Mouse (Mus musculus): Measurements from ENCODE around the gene Dbx2. TPM values are rescaled to one million over a fixed set of nuclear protein-coding genes. Genes with fewer than 3 reads are reported as not detected.
A peak's percentile ranks its signal among the peaks of the same experiment; 100 is the strongest.

The Dbx2 gene
- 0.25 and 0.67 TPM in 2 replicates for polyA plus RNA-seq (2016; fragmentation: Nextera tagmentation; extraction: Ambion mirVana)

DNA sequence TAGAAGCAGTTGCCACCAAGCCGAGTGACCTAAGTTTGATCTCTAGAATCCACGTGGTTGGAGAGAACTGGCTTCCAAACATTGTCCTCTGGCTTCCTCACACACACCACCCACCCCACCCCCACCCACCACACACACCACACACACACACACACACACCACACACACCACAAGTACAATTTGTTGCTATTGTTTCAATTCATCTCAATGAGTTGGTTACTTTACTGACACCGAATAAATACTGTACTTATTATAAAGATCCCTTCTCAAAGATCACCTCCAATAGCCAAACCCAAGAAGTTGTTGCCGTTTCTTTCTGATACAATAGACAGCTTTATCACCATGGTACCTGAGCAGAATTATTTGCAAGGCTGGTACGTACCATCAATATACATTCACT is at the start of gene Dbx2:
Gene Dbx2 (minus strand): TSS at position 101 of the 400 bp plus-strand sequence.
- Histone ChIP-seq H3K4me3 (peak within 1 kb of the TSS; percentile 57), H3K9me3 (no peaks in the 10 kb centered on the region), H3K27me3 (ENCODE audit: poor library complexity, severe bottlenecking) (peaks cover 66% of the 10 kb centered on the region), H3K4me1 (peaks cover 40% of the 10 kb centered on the region), H3K27ac (no peak within 1 kb of the TSS), H3K36me3 (replicated peaks) (no peaks in the 10 kb centered on the region)
- DNase-seq (ENCODE audit: extremely low spot score, low spot score) = no peak
- WGBS = 84% methylated on average over 5 of the region's 5 CpGs

DNA sequence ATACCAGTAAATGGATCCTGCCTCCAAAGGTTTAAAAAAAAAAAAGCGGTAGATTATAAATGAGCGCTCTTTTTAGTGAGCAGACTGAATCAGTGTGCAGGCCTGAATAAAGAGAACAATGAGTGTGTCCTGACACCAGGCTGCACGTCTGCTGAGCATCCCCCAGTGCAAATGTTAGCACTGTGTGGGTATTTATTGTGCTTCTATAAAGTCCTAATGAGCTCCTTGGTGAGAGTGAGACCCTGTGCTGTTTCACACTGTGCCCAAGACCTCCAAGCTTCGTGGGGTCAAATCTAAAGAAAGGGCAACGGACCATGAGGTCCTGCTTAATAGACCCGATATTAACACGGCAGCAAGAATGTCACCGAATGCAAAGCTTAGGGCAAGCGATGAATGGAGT is 46.4 kb upstream of the Dbx2 start:
- H3K4me3 ChIP-seq = no peak overlapping the region
- H3K36me3 ChIP-seq (replicated peaks) = no peaks in the 10 kb centered on the region
- H3K9me3 ChIP-seq = no peaks in the 10 kb centered on the region
- peaks cover 41% of the 10 kb centered on the region for H3K4me1 ChIP-seq
- DNase-seq (ENCODE audit: extremely low spot score, low spot score) = peak; percentile 38
- 0 out of 2 replicates have a peak overlapping the region, but pooled peaks have one; percentile 48 for H3K27ac ChIP-seq
- WGBS = 26% methylated on average over 9 of the region's 9 CpGs
- peaks cover 87% of the 10 kb centered on the region for H3K27me3 ChIP-seq (ENCODE audit: poor library complexity, severe bottlenecking)

DNA sequence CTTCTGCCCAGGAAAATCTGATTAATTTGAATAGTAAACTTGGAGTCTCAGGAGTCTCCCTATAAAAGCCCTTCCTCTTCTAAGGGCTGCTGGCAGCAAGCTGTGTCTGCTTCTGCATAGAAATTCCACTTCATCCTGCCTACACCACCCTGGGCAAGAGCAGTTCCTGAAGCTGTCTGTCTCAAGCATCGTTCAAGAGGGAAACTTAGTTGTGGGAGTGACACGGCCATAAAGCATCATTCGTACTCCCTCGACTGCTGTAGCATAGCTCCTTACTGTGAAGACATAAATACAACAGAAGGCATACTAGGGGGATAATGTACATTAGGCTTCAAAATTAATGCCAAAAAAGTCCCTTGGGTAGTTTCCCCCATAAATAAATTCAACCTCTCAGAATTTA is 45.8 kb upstream of the Dbx2 start:
- H3K4me1 ChIP-seq = peaks cover 41% of the 10 kb centered on the region
- H3K27me3 ChIP-seq (ENCODE audit: poor library complexity, severe bottlenecking) = peaks cover 90% of the 10 kb centered on the region
- 20% methylated on average over 4 of the region's 4 CpGs for WGBS
- no peak overlapping the region; the same call in 1 of the 2 replicates for H3K4me3 ChIP-seq
- H3K27ac ChIP-seq = peak overlapping the region; percentile 48
- no peak for DNase-seq (ENCODE audit: extremely low spot score, low spot score)
- H3K36me3 ChIP-seq (replicated peaks) = no peaks in the 10 kb centered on the region
- H3K9me3 ChIP-seq = no peaks in the 10 kb centered on the region

DNA sequence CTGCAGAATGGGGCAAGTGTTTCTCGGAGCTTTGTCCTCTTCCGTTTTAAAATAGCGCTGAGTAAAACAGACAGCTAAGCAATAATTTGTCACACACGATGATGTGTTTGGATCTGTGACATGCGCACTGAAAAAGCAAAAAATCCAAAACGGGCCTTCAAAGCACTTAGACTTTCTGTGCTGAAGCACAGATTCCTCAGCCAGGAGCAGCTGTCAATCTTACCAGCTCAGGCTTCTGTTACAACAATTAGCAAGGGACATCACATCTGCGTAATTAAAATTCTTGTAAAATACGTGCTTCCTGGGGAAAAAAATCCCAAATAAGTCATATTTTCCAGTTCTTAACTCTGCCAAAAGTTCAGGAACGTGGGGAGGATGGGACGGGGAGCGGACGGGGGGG is 43.6 kb upstream of the Dbx2 start:
- 88% methylated on average over 12 of the region's 12 CpGs for WGBS
- no peak overlapping the region for H3K4me3 ChIP-seq
- no peak overlapping the region for H3K27ac ChIP-seq
- H3K27me3 ChIP-seq (ENCODE audit: poor library complexity, severe bottlenecking) = peaks cover 90% of the 10 kb centered on the region
- DNase-seq (ENCODE audit: extremely low spot score, low spot score) = no peak
- H3K4me1 ChIP-seq = peaks cover 41% of the 10 kb centered on the region
- H3K9me3 ChIP-seq = no peaks in the 10 kb centered on the region
- no peaks in the 10 kb centered on the region for H3K36me3 ChIP-seq (replicated peaks)

DNA sequence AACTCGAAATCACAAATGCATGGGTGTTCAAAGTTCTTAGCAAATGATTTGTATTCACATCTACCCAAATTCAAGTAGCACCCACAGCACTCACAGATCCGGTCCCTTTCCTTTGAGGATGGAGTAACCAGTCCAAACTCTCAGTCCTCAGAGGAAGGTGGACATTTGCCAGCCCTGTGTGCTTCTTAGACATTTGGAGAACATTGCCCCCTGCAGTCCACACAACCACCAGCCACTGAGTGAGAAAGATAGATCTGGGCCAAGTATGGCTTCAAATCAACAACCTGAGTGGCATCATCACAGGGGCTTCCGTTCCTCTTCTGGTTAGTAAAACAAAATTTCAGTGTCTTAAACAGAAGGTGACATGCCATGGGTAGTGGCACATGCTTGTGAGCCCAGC is 38.0 kb upstream of the Dbx2 start:
- H3K9me3 ChIP-seq = peaks cover 9% of the 10 kb centered on the region
- peaks cover 69% of the 10 kb centered on the region for H3K27me3 ChIP-seq (ENCODE audit: poor library complexity, severe bottlenecking)
- no peak overlapping the region for H3K27ac ChIP-seq
- no peaks in the 10 kb centered on the region for H3K36me3 ChIP-seq (replicated peaks)
- DNase-seq (ENCODE audit: extremely low spot score, low spot score) = no peak
- H3K4me3 ChIP-seq = no peak overlapping the region
- WGBS = 89% methylated on average over 3 of the region's 3 CpGs
- H3K4me1 ChIP-seq = peaks cover 16% of the 10 kb centered on the region

DNA sequence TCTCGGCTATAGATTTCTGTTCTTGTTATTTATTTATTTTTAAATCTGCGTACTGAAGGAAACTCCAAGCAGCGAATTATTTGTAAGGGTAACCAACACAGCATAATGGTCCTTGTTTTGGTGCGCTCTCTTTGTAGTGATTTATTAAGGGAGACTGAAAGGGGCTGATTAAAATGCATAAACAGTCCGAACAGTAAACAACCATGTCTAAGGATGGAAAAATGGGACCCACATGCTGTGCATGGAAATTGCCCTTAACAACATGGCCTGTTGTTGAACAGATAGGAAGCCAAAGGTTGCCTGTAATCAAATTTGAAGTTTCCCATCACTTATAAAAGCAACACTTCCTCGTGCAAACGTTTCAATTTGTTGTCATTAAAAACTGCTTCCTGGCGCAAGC is 35.8 kb upstream of the Dbx2 start:
- DNase-seq (ENCODE audit: extremely low spot score, low spot score) = no peak
- no peak overlapping the region for H3K4me3 ChIP-seq
- H3K36me3 ChIP-seq (replicated peaks) = no peaks in the 10 kb centered on the region
- H3K4me1 ChIP-seq = peaks cover 16% of the 10 kb centered on the region
- H3K9me3 ChIP-seq = peaks cover 9% of the 10 kb centered on the region
- peaks cover 50% of the 10 kb centered on the region for H3K27me3 ChIP-seq (ENCODE audit: poor library complexity, severe bottlenecking)
- 44% methylated on average over 8 of the region's 8 CpGs for WGBS
- H3K27ac ChIP-seq = no peak overlapping the region

DNA sequence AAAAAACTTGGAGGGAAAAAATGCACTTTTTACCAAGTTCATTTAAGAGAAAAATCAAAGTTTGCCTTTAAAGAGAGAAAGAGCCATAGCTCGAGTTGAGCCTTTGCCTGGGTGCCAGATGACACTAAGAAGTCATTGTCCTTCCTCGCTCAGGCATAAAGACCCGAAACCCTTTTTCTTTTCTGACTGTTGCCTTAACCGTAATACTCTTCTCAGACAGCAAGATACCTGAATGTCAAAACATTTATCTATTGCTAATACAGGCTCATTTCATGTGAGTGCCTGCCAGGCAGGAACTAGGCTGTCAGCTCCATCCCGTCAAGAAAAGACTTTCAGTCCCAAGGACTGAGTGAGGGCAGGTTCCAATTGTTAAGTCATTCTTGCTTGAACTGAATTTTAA is 35.4 kb upstream of the Dbx2 start:
- H3K4me1 ChIP-seq = peaks cover 16% of the 10 kb centered on the region
- no peak for DNase-seq (ENCODE audit: extremely low spot score, low spot score)
- H3K9me3 ChIP-seq = peaks cover 9% of the 10 kb centered on the region
- peaks cover 49% of the 10 kb centered on the region for H3K27me3 ChIP-seq (ENCODE audit: poor library complexity, severe bottlenecking)
- no peak overlapping the region for H3K4me3 ChIP-seq
- H3K36me3 ChIP-seq (replicated peaks) = no peaks in the 10 kb centered on the region
- no peak overlapping the region for H3K27ac ChIP-seq
- WGBS = 13% methylated on average over 5 of the region's 5 CpGs

DNA sequence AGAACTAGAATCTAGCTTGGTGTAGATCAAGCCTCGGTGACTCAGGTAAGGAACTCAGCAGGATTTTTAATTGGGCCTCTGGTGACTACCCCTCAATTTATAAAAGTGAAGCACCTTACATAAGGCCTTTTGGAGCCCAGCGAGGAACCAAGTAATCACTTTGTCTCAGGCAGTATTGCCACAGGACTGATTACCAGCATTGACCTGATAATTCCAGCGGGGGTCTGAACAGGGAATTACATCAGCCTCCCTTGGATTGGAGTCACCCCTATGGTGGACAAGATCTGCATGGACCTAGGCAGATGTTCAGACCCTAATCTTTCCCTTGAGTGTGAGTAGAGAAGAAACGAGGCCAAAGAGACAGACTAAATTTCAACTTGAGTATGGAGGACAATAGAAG is 26.9 kb upstream of the Dbx2 start:
- DNase-seq (ENCODE audit: extremely low spot score, low spot score) = no peak
- H3K9me3 ChIP-seq = no peaks in the 10 kb centered on the region
- peaks cover 4% of the 10 kb centered on the region; the same call in 1 of the 2 replicates for H3K27me3 ChIP-seq (ENCODE audit: poor library complexity, severe bottlenecking)
- no peaks in the 10 kb centered on the region for H3K36me3 ChIP-seq (replicated peaks)
- no peaks in the 10 kb centered on the region for H3K4me1 ChIP-seq
- no peak overlapping the region for H3K27ac ChIP-seq
- no peak overlapping the region for H3K4me3 ChIP-seq
- 90% methylated on average over 4 of the region's 4 CpGs for WGBS

DNA sequence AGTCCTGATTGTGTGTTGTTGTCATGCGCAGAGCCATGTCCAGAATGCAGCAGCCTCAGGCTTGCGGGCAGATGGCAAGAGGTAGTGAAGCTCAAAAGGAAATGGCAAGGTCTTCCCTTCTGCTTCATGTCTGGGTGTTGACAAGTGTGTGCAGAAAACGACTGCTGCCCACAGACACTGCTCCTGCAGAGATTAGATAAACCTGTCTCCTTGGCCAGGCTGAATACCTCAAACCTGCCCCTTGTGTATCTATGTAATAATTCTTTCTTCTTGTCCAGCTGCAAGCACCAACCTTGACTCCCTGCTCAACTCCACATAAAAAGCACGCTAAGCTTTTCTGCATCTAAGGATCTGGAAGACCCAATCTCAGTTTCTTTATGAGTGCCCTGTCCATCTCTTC is 19.9 kb upstream of the Dbx2 start:
- 89% methylated on average over 4 of the region's 4 CpGs for WGBS
- Histone ChIP-seq H3K9me3 (peaks cover 8% of the 10 kb centered on the region; the same call in 1 of the 2 replicates), H3K36me3 (replicated peaks) (no peaks in the 10 kb centered on the region), H3K27me3 (ENCODE audit: poor library complexity, severe bottlenecking) (no peaks in the 10 kb centered on the region), H3K4me3 (no peak overlapping the region), H3K27ac (no peak overlapping the region), H3K4me1 (no peaks in the 10 kb centered on the region)
- no peak for DNase-seq (ENCODE audit: extremely low spot score, low spot score)

DNA sequence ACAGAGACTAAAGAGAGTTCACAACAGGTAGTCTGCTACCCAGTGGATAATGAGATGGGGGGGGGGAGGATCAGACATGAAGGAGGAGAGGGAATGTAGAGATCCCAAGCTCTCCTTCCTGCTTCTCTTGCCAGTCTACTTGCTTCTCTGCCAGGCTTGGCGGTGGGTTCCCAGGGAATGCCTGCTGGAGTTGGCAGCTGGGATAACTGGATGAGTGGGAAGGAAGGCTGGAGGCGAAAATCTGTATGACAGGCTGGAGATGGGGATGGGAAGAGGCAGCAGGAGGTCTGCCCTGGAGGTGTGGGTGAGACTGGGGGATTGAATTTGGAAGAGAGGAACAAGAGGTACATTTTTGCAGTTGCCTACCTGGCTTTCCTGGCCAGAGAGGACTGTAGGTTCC is 19.4 kb upstream of the Dbx2 start:
- no peak overlapping the region for H3K27ac ChIP-seq
- no peak overlapping the region for H3K4me3 ChIP-seq
- H3K9me3 ChIP-seq = peaks cover 8% of the 10 kb centered on the region; the same call in 1 of the 2 replicates
- H3K27me3 ChIP-seq (ENCODE audit: poor library complexity, severe bottlenecking) = no peaks in the 10 kb centered on the region
- H3K4me1 ChIP-seq = no peaks in the 10 kb centered on the region
- no peaks in the 10 kb centered on the region for H3K36me3 ChIP-seq (replicated peaks)
- DNase-seq (ENCODE audit: extremely low spot score, low spot score) = no peak
- 88% methylated on average over 2 of the region's 2 CpGs for WGBS

DNA sequence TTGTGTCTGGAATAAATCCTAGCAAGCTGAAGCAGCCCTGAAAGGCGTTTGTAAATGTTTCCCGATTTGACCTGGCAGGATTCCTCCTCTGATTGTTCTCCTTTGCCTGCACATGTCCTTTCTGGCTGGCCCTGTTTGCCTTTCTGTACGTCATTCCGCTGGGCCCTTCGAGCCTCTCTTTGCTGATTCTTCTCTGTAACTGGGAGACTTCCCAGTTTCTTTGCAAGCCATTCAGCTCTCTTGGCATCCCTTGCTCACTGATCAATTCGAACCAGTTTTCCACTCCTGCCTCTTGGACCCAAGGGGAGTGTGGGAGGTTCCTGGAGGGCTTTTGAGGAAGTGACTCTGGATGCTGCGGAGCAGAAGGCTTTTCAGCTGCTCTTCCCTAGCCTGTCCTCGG is 11.4 kb upstream of the Dbx2 start:
- 31% methylated on average over 8 of the region's 8 CpGs for WGBS
- H3K36me3 ChIP-seq (replicated peaks) = no peaks in the 10 kb centered on the region
- H3K9me3 ChIP-seq = no peaks in the 10 kb centered on the region
- no peak overlapping the region for H3K4me3 ChIP-seq
- H3K27ac ChIP-seq = no peak overlapping the region
- peaks cover 2% of the 10 kb centered on the region; the same call in 1 of the 2 replicates for H3K4me1 ChIP-seq
- peaks cover 11% of the 10 kb centered on the region for H3K27me3 ChIP-seq (ENCODE audit: poor library complexity, severe bottlenecking)
- DNase-seq (ENCODE audit: extremely low spot score, low spot score) = no peak

DNA sequence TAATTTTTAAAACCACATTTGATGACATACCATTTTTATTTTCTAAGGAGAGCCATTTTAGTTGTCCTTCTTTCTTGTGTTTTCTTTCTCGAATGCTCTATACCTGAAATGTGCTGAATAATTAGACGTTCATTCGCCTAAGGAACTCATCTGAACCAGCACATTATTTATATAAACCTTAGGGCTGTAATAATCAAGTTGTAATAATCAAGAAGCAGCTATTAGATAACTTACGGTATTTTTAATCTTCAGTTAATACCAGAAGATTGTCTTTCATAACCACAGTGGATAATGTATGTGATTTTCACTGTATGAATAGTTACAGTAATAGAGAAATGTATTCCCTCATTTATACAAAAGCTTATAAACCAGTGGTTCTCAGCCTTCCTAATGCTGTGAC is 9.2 kb upstream of the Dbx2 start:
- DNase-seq (ENCODE audit: extremely low spot score, low spot score) = no peak
- Histone ChIP-seq H3K4me3 (no peak overlapping the region), H3K27ac (no peak overlapping the region), H3K9me3 (no peaks in the 10 kb centered on the region), H3K27me3 (ENCODE audit: poor library complexity, severe bottlenecking) (peaks cover 16% of the 10 kb centered on the region), H3K4me1 (peaks cover 2% of the 10 kb centered on the region; the same call in 1 of the 2 replicates), H3K36me3 (replicated peaks) (no peaks in the 10 kb centered on the region)
- WGBS = 93% methylated on average over 4 of the region's 4 CpGs

DNA sequence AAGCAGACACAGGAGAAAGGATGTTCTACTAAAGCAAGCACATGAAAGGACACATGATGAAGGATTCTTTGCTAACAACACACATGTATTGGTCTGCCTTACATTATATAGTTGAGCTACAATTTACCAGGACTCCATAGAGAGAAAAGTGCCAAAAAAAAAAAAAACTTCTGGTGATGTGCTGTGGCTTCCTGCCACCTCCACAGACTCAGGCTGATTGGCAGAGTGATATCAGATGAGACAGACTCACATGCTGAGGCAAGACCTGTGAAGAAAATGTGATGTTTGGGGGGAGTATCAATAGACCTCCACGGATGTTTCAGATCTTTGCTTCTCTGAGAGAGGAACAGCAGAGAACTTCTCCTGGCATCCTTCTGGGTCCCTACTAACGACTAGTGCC is 6.0 kb upstream of the Dbx2 start:
- 75% methylated on average over 2 of the region's 2 CpGs for WGBS
- no peaks in the 10 kb centered on the region for H3K4me1 ChIP-seq
- no peak for DNase-seq (ENCODE audit: extremely low spot score, low spot score)

DNA sequence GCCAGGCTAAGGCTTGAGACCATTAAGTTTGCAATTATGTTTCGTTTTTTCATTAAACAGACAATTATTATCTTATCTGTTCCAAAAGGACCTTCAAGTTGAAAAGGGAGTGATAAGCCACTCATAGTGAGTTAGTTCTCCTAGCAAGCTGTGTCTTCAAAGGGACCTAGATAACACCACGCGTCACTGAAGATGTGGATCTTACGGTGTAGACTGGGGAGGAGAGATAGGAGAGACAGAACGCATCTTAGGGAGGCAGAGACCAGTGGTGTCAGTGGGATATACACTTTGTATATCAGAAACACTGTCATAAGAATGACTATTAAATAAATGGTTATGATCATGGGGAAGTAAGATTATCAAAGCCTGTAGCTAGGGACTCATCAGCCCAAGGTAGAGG is 4.6 kb upstream of the Dbx2 start:
- H3K36me3 ChIP-seq (replicated peaks) = no peaks in the 10 kb centered on the region
- H3K4me3 ChIP-seq = no peak overlapping the region
- H3K9me3 ChIP-seq = no peaks in the 10 kb centered on the region
- no peaks in the 10 kb centered on the region for H3K4me1 ChIP-seq
- 90% methylated on average over 5 of the region's 5 CpGs for WGBS
- no peak for DNase-seq (ENCODE audit: extremely low spot score, low spot score)
- H3K27ac ChIP-seq = no peak overlapping the region
- peaks cover 25% of the 10 kb centered on the region for H3K27me3 ChIP-seq (ENCODE audit: poor library complexity, severe bottlenecking)

More for the DNA sequence above, 6.0 kb upstream of the Dbx2 start:
- Histone ChIP-seq H3K27me3 (ENCODE audit: poor library complexity, severe bottlenecking) (peaks cover 16% of the 10 kb centered on the region), H3K27ac (no peak overlapping the region), H3K9me3 (no peaks in the 10 kb centered on the region), H3K4me3 (no peak overlapping the region), H3K36me3 (replicated peaks) (no peaks in the 10 kb centered on the region)
